Mouse (Mus musculus) heart, adult 2 months (tissue): ENCODE data around the gene Tm7sf3. TPM values are rescaled to one million over a fixed set of nuclear protein-coding genes. Genes with fewer than 3 reads are reported as not detected.
A peak's percentile ranks its signal among the peaks of the same experiment; 100 is the strongest.

Source experiments
- DNase-seq, 2 experiments: peaks; one replicate each; pipeline ENCODE4 v3.0.0; 2021
- H3K27ac ChIP-seq: fragments of 200-600 bp; 2 replicates; pipeline ENCODE4 v1.8.1; 2022
- H3K27me3 ChIP-seq: fragments of 200-500 bp; 2 replicates; pipeline ENCODE4 v1.6.1; 2012; ENCODE audit warnings: mild to moderate bottlenecking, low read length, inconsistent platforms, mixed read lengths; ENCODE audit not compliant: control insufficient read depth, insufficient read depth
- H3K36me3 ChIP-seq: fragments of 200-500 bp; 2 replicates; pipeline ENCODE4 v1.6.1; 2012; ENCODE audit warnings: low read length, inconsistent platforms; ENCODE audit not compliant: control insufficient read depth, insufficient read depth
- H3K4me1 ChIP-seq: fragments of 200-500 bp; 2 replicates; pipeline ENCODE4 v1.6.1; 2011; ENCODE audit warnings: low read length; ENCODE audit not compliant: control insufficient read depth, insufficient read depth
- H3K4me3 ChIP-seq: fragments of 200-600 bp; 2 replicates; pipeline ENCODE4 v1.8.1; 2022
- H3K79me2 ChIP-seq: fragments of 200-500 bp; replicated peaks from 2 replicates; pipeline ENCODE4 v1.6.1; 2012; ENCODE audit warnings: mild to moderate bottlenecking, inconsistent platforms, low read length, moderate library complexity, mixed read lengths; ENCODE audit not compliant: control insufficient read depth, insufficient read depth
- H3K9ac ChIP-seq: fragments of 200-500 bp; 2 replicates; pipeline ENCODE4 v1.6.1; 2012; ENCODE audit warnings: low read depth, mild to moderate bottlenecking, control low read depth, inconsistent platforms, low read length, mixed read lengths
- CTCF ChIP-seq: fragments of 200-600 bp; IDR thresholded peaks from 2 replicates; pipeline ENCODE4 v1.8.1; 2022; ENCODE audit warnings: antibody characterized with exemption, mild to moderate bottlenecking, moderate library complexity
- EP300 ChIP-seq: fragments of 200-500 bp; IDR thresholded peaks from 2 replicates; pipeline ENCODE4 v1.6.1; 2011; ENCODE audit warnings: low read depth, low read length, control low read depth; ENCODE audit not compliant: insufficient read depth
- POLR2A ChIP-seq: fragments of 200-500 bp; IDR thresholded peaks from 2 replicates; pipeline ENCODE4 v1.6.1; 2011; ENCODE audit warnings: mild to moderate bottlenecking, low read depth, low read length, control low read depth; ENCODE audit not compliant: insufficient read depth
- WGBS: fragments of 180-500 bp; shearing (Covaris S2); methylation state at CpG from one replicate; pipeline ENCODE4 v1.1.7; 2018; 5-methylcytosine and 5-hydroxymethylcytosine counted together
- intact Hi-C: fragments of 180-260 bp; cut with DNase I; formaldehyde crosslinking; loops from one replicate; pipeline ENCODE4 v1.15.1; 2025
- polyA plus RNA-seq: library from polyadenylated mRNA; depleted of rRNA; stranded (reverse); fragments of >200 nt; gene quantifications from 2 replicates; pipeline ENCODE4 v1.2.3, GENCODE M21; 2012
- total RNA-seq, 2 experiments: library from RNA; stranded (reverse); gene quantifications; 2 replicates each; pipeline ENCODE4 v1.2.3; 2021

Gene Tm7sf3
- total and polyA plus RNA-seq, 3 experiments: 9.7 to 18.0 (median 14.6) TPM

DNA sequence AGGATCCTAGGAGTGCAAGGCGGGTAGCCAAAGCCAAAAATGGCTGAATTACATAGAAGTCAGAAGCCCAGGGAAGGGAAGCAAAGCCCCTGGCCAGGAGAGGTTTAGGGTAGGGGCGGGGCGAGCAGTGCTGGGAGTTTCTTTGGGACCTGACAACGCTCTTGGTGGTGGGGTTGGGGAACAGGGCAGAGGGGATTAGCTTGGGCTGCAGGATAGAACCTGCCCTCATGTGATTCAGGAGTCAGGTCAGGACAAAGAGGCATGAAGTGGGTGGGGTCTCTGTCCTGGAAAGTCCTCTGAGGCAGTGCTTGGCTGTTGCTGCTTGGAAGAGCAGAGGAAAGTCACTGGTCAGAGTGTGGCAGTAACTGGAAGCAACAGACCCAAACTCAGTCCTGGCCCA lies 41.3 kb upstream of the Tm7sf3 start:
- Histone ChIP-seq H3K79me2 (no peaks in the 10 kb centered on the region), H3K9ac (no peak overlapping the region), H3K27me3 (no peaks in the 10 kb centered on the region), H3K4me1 (peaks cover 8% of the 10 kb centered on the region), H3K4me3 (no peak overlapping the region), H3K36me3 (no peaks in the 10 kb centered on the region), H3K27ac (peak overlapping the region; percentile 62)
- intact Hi-C loops: no loop called here
- WGBS: 80% methylated on average over 4 of the region's 4 CpGs
- TF ChIP-seq CTCF (no peak), POLR2A (no peak), EP300 (no peak)
- peak in 1 of 2 experiments; percentile 22 for DNase-seq

GRCm38 (mm10) chr6:146678136-146679070 lies 35.8 kb upstream of the Tm7sf3 start:
- Histone ChIP-seq H3K4me1 (peaks cover 2% of the 10 kb centered on the region), H3K27ac (no peak overlapping the region), H3K79me2 (no peaks in the 10 kb centered on the region), H3K4me3 (no peak overlapping the region), H3K27me3 (no peaks in the 10 kb centered on the region), H3K36me3 (no peaks in the 10 kb centered on the region), H3K9ac (no peak overlapping the region)
- TF ChIP-seq EP300: no peak
- TF ChIP-seq CTCF: no peak
- TF ChIP-seq POLR2A: no peak
- intact Hi-C loops: no loop called here
- DNase-seq: no peak
- WGBS: 52% methylated on average over 10 of the region's 10 CpGs

DNA sequence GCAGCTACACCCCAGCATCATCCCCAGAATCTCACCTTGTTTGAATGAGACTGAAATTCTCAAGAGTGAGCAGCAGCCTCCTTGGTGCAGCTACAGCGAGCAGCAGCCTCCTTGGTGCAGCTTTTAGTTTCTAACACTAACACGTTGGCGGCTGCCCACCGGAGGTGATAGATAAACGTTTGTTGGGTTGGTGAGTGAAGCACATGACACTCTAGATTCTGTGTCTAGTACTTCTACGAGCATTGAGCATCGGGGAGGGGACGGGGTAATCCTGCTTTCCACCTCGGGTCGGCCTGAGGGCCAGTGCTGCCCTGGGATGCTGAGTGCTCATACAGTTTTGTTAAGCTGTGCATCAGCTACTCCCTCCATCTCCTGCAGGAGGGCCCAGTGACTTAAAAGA lies 34.3 kb upstream of the Tm7sf3 start:
- H3K4me1 ChIP-seq: peaks cover 3% of the 10 kb centered on the region
- no peak overlapping the region for H3K27ac ChIP-seq
- no peak overlapping the region for H3K4me3 ChIP-seq
- no peaks in the 10 kb centered on the region for H3K79me2 ChIP-seq
- no peaks in the 10 kb centered on the region for H3K27me3 ChIP-seq
- no peak overlapping the region for H3K9ac ChIP-seq
- intact Hi-C loops: no loop called here
- no peak for TF ChIP-seq CTCF
- no peak for TF ChIP-seq EP300
- no peak for TF ChIP-seq POLR2A
- no peaks in the 10 kb centered on the region; the same call in 1 of the 2 replicates for H3K36me3 ChIP-seq
- DNase-seq: no peak
- 48% methylated on average over 10 of the region's 10 CpGs for WGBS

GRCm38 (mm10) chr6:146674881-146675536 lies 32.4 kb upstream of the Tm7sf3 start:
- Histone ChIP-seq H3K4me3 (no peak overlapping the region), H3K4me1 (peaks cover 3% of the 10 kb centered on the region), H3K27ac (peak overlapping the region; percentile 28; the same call in 1 of the 2 replicates), H3K9ac (no peak overlapping the region), H3K79me2 (no peaks in the 10 kb centered on the region), H3K36me3 (no peaks in the 10 kb centered on the region; the same call in 1 of the 2 replicates), H3K27me3 (no peaks in the 10 kb centered on the region)
- intact Hi-C loops: no loop called here
- 24% methylated on average over 4 of the region's 4 CpGs for WGBS
- no peak for TF ChIP-seq POLR2A
- TF ChIP-seq CTCF: no peak
- no peak for TF ChIP-seq EP300
- DNase-seq: peak in 1 of 2 experiments; percentile 27

DNA sequence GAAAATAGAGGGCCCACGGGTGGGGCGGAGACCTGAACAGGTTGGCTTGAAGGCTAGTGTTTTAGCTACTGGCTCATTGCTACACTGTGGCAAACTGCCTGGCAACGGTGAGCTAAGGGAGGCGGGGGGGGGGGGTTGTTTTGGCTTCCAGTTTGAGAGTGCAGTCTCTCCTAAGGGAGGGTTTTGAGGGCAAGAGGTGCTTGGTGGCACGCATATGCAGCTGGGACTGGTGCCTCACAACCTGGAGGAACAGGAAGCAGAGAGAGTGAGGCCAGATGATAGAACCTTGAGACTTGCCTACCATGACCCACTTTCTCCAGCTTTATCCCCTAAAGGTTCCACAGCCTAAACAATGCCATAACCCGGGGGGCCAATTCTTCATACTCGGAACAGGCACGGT lies 31.8 kb upstream of the Tm7sf3 start:
- H3K4me1 ChIP-seq: peaks cover 3% of the 10 kb centered on the region
- no peaks in the 10 kb centered on the region; the same call in 1 of the 2 replicates for H3K36me3 ChIP-seq
- no peaks in the 10 kb centered on the region for H3K27me3 ChIP-seq
- TF ChIP-seq CTCF (no peak), EP300 (no peak), POLR2A (no peak)
- intact Hi-C loops: no loop called here
- WGBS: 56% methylated on average over 8 of the region's 8 CpGs
- no peak overlapping the region for H3K27ac ChIP-seq
- no peak for DNase-seq
- H3K4me3 ChIP-seq: no peak overlapping the region
- no peaks in the 10 kb centered on the region for H3K79me2 ChIP-seq
- H3K9ac ChIP-seq: no peak overlapping the region

DNA sequence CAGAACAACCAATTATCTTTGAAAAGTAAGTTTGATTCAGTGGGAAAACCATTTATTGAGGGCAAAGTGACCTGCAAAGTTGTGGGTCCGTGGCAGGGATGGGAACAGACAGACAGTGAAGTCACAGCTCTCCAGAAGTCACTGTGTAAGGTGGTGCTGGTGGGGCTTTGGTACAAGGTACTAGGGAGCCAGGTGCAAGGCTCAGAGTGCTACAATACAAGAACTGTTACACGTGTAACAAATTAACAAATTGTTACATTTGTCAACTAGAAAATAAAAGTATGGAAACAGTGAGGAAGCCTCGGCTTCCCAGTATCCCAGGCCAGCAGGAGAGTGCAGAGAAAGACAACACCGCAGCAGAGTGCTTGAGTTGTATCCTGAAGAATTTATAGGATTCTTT lies 31.1 kb upstream of the Tm7sf3 start:
- TF ChIP-seq EP300 (no peak), POLR2A (no peak), CTCF (no peak)
- Histone ChIP-seq H3K27ac (no peak overlapping the region), H3K79me2 (no peaks in the 10 kb centered on the region), H3K27me3 (no peaks in the 10 kb centered on the region), H3K9ac (no peak overlapping the region), H3K4me1 (peaks cover 4% of the 10 kb centered on the region), H3K4me3 (no peak overlapping the region), H3K36me3 (no peaks in the 10 kb centered on the region; the same call in 1 of the 2 replicates)
- DNase-seq: no peak
- intact Hi-C loops: no loop called here
- 86% methylated on average over 4 of the region's 4 CpGs for WGBS
